Mouse (Mus musculus) monocyte, adult 59 days (primary cell): Measurements from ENCODE around the gene Spta1. TPM values are rescaled to one million over a fixed set of nuclear protein-coding genes. Genes with fewer than 3 reads are reported as not detected.

ENCODE experiments used
- total RNA-seq, 2 experiments: library from RNA; stranded (reverse); gene quantifications; one replicate each; pipeline ENCODE4 v1.2.4; 2023

Gene Spta1
- under 1 TPM in 1 of 2 experiments, not detected in 1; 0.13 TPM for total RNA-seq

DNA sequence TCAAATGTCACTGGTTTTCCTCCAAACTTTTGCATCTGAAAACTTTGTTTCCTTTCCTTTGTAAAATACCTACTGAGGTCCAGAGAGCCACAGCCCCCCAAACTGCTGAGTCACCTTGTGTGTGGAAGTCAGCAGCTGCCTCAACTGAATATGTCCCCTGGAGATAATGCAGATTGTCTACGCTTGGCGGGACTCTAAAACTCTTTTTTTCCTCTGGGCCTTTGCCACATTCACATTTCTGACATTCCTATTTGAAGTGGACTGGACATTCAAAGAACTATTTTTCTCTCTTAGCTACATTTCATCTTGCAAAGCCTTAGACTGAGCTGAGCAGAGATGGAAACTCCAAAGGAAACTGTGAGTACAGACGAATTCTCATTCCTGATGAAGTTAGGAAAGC, at the start of gene Spta1:
TSS of gene Spta1 (plus strand) at position 172 of the 400 bp plus-strand sequence.

GRCm38 (mm10) chr1:174131217-174131616, 41.4 kb upstream of the Spta1 start, which contains the start of gene Olfr424:
TSS of gene Olfr424 (plus strand) at chr1:174131517.

DNA sequence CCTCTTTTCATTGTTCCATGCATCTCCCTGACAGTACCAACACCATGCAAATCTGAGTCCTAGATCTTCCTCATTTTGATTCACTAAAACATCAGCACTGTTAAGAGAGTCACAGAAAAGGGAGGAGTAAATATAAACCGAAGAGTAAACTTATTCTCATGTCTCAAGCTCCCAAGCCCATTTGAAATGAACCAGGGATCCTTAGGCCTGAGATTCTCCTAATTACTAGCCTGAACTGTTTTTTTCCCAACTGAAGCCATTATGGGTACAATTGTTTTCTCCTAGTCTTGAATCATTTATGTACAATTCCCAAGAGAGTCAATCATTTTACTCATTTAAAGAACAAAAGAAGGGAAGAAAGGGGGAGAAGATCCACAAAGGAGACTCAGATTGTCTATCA, 17.2 kb upstream of the Spta1 start, which contains the start of gene Olfr420:
TSS of gene Olfr420 (plus strand) at position 301 of the 400 bp plus-strand sequence.

DNA sequence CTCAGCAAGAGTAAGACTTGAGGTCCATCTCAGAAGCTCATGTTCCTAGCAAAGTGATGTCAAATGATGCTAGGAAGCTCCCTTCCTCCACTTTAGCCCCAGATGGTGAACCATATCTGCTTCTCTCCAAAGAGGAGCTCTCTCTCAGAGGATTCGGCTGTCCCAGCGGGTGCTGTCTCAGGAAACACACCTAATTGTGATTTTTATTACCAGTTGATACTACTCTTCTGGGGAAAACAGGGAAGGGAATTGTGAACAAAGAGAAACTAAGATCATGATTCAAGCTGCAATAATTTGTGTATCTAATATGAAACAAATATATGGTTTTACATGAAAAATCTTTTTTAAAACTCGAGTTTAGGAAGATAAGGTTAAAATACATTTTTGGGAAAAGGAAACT, 79.4 kb downstream of the Spta1 start, which contains the start of gene Olfr419:
TSS of gene Olfr419 (minus strand) at position 101 of the 400 bp plus-strand sequence.

Other genes with a start within 250 kb of the Spta1 start
- gene Mndal, start 230.3 kb upstream of the Spta1 start, total RNA-seq, result 100 to 1,000 TPM; 164 to 195 TPM
- gene Ifi203, start 230.1 kb upstream of the Spta1 start, total RNA-seq, result 100 to 1,000 TPM in 1 of 2 experiments, 10 to 100 TPM in 1; 98.7 to 125 TPM
- not detected for gene Ifi202b, start 190.0 kb upstream of the Spta1 start, total RNA-seq
- 10 to 100 TPM; 39.0 to 47.5 TPM for gene Ifi205, start 141.0 kb upstream of the Spta1 start, total RNA-seq
- gene Olfr433, start 132.1 kb upstream of the Spta1 start, total RNA-seq, result under 1 TPM in 1 of 2 experiments, not detected in 1; 0.39 TPM
- gene Olfr432, start 123.6 kb upstream of the Spta1 start, total RNA-seq, result not detected
- not detected for gene Olfr430, start 106.2 kb upstream of the Spta1 start, total RNA-seq
- gene Olfr429, start 88.4 kb upstream of the Spta1 start, total RNA-seq, result not detected
- gene Olfr427, start 75.9 kb upstream of the Spta1 start, total RNA-seq, result not detected
- gene Olfr231, start 51.6 kb upstream of the Spta1 start, total RNA-seq, result not detected
- not detected for gene Olfr424, start 41.3 kb upstream of the Spta1 start, total RNA-seq
- not detected for gene Olfr420, start 17.1 kb upstream of the Spta1 start, total RNA-seq
- gene Olfr419, start 79.3 kb downstream of the Spta1 start, total RNA-seq, result not detected
- gene Mptx1, start 157.7 kb downstream of the Spta1 start, total RNA-seq, result not detected
- gene Olfr417, start 192.3 kb downstream of the Spta1 start, total RNA-seq, result not detected
- not detected for gene Olfr248, start 218.3 kb downstream of the Spta1 start, total RNA-seq